Mouse (Mus musculus) lung, postnatal 4 days (tissue): ENCODE results near the gene Gipr.

Experiments
- DNase-seq, 2 experiments: peaks; one replicate each; pipeline ENCODE4 v3.0.0; 2021

Gene Gipr

GRCm38 (mm10) chr7:19148180-19148874 lies 17.6 kb downstream of the Gipr start:
- DNase-seq: no peak

- no peak for DNase-seq
Observed at GRCm38 (mm10) chr7:19147497-19148045, 18.4 kb downstream of the Gipr start.

GRCm38 (mm10) chr7:19146793-19147192 lies 19.1 kb downstream of the Gipr start:
- no peak for DNase-seq

DNA sequence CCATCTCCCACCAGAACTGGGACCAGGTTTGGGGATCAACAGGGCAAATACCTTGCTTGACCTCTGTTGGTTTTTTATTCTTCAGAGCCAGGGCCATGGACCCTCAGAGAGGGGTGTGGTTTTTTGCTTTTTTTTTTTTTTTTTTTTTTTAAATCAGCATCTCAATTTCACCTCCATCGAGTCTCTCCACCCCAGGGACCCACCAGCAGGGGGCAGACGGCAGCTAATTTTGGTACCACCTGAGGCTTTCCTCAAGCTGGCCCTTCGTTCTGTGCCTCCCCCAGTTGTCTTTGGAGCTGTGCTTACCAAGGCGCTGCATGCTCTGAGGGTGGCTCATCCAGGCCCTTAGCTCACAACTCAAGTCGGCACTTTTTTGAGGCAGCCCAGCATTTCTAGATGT lies 28.5 kb downstream of the Gipr start:
- DNase-seq: peak; percentile 63 to 73

GRCm38 (mm10) chr7:19136673-19137334 lies 29.1 kb downstream of the Gipr start:
- no peak for DNase-seq

DNA sequence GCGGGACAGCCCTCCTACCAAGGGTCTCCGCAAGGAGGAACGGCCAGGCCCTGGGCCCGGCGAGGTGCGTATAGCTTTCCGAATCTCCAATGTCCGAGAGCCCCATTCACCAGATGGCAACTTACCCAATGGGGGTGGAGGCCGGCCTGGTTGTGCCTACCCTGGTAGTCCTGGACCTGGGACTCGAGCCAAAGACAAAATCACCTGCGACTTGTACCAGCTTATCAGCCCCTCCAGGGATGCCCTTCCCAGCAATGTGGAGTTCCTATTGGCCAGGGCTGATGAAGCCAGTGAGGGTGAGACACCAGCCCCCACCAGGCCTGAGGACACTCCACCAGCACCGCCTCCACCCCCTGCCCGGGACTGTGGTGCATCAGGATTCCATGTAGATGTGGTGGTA lies 29.8 kb downstream of the Gipr start:
- no peak for DNase-seq

DNA sequence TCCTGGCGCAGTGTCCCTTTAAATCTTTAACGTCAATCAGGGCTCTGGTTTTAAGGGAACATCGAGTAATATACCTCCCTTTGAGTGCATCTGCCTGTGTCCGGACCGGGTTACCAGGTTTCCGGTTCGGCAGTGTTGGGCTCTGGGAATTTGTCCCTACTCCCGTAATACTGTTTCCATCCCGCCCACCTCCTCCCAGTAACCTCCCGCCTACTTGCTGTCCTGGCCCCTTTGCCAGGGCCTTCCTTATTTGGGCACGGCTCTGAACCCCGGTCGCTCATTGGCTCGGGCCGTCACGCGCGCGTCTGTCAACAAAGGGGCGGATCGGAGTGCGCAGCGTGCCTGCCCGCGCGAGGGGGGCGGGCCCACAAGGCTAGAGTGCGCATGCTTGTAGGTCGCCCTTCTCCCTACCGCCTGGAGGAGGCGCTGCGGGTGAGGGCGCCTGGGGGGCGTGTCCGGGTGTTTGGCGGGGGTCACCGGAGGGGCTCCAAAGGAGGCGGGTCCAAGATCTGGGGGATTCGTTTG lies 34.5 kb downstream of the Gipr start:
- DNase-seq: peak; percentile 98 to 99

DNA sequence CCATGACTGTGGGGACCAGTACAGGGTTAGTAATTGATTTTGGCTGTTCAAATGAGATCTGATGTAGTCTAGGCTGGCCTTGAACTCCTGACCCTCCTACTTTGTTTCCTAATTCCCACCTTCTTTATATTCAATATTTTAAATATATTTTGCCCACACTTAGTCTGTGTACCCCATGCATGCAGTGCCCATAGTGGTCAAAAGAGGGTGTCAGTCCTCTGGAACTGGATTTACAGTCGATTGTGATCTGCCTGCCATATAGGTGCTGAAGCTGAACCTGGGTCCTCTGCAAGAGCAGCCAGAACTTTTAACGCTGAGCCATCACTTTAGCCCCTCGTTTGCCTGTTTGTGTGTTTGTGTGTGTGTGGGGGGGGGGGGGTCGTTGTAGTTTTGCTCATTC lies 35.3 kb downstream of the Gipr start:
- DNase-seq: no peak

DNA sequence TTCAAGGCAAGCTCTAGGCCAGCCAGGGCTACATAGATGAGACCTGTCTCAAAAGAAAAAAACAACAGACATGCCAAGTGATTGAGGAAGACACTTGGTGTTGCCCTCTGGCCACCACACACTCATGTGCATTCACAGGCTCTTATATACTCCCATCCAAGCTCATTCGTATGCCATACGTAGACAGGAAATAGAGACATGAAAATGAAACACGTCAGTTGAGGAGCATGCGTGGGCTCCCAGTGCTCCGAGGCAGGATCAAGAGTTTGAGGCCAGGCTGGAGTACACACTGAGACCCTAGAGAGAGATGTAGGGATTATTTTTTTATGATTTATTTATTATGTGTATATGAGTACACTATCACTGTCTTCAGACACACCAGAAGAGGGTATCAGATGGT lies 36.5 kb downstream of the Gipr start:
- no peak for DNase-seq

GRCm38 (mm10) chr7:19127744-19128143 lies 38.2 kb downstream of the Gipr start:
- no peak for DNase-seq

GRCm38 (mm10) chr7:19124713-19125112 lies 41.2 kb downstream of the Gipr start:
- no peak for DNase-seq

GRCm38 (mm10) chr7:19121686-19122085 lies 44.2 kb downstream of the Gipr start:
- DNase-seq: no peak

DNA sequence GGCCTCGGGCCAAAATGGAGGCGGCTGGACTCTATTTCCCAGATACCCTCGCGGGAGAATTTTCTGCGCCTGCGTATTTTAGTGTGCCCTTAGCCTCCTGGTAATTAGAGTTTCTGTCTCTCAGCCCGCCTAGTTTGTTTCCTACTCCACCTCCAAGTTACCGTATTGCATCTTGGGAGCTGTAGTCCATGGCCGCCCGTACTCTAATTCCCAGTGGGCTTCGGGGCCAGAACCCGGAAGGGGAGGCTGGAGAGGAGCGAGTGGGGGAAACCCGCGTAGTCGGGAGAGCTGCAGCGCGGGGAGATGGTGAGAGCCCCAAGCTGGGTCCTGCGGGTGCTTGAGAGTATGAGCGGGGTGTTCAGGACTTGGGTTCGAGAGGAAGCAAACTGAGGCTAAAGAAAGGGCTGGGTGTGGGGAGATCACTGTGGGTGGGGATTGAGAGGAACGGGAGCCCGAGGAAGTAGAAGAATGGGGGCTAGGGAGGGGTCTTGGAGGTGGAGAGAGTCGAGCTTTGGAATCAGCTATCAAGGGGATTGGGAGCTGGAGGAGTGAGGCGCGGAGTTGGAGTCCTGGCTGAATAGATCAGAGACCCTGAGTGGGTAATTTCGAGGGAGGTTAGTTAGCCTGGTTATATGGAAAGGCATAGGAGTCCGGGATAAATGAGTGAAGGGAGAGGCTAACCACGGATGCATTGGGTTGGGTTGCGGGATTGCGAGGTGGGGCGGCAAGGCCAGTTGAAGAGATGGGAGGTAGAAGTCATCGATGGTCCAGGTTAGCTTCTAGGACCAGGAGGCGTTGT lies 46.1 kb downstream of the Gipr start, which contains the start of gene Fbxo46:
Fbxo46 (plus strand) TSS at position 229 of the 799 bp plus-strand sequence.
- DNase-seq: peak; percentile 94 to 96

DNA sequence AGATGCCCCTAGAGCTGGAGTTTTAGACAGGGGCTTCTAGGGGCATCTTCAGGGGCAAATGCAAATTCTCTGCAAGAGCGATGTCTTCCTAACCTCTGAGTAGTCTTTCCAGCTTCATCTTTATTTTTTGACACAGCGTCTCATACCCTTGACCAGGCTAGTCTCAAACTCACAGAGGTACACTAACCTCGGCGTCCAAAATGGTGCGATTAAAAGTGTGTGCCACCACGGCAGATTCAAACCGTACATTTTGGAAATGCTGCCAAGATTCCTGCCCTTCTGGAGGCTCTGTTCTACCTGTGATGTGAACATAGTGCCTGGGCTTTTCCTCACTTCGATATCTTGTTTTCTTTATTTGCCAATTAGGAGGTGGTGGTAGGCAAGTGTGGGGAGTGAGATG lies 46.8 kb downstream of the Gipr start:
- DNase-seq: no peak

- DNase-seq: peak; percentile 59 to 78
Observed at GRCm38 (mm10) chr7:19118028-19118771, 47.7 kb downstream of the Gipr start, which contains the start of gene Gm4969. Gm4969 (minus strand) TSS chr7:19118368.

GRCm38 (mm10) chr7:19109565-19109964 lies 56.4 kb downstream of the Gipr start:
- DNase-seq: no peak

DNA sequence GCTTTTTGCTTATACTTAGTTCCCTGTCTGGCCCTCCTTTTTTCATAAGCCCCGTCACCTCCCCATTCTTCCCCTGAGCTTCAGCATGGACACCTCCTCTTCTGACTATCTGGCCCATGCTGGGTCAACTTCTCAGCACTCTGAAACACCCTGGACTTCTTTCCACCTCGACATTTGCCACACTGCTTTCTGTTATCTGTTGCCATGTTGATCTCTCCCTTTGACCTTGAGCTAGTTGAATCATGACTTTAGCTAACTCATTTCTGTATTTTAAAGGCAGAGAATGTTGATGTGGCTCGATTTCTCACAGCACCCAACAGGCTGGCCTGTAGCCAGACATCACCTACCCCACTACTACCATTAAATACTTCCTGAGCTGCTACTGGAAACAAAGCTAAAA lies 58.5 kb downstream of the Gipr start:
- no peak for DNase-seq
